Mouse (Mus musculus): ENCODE data around the gene Fbxl22.

The Fbxl22 gene

DNA sequence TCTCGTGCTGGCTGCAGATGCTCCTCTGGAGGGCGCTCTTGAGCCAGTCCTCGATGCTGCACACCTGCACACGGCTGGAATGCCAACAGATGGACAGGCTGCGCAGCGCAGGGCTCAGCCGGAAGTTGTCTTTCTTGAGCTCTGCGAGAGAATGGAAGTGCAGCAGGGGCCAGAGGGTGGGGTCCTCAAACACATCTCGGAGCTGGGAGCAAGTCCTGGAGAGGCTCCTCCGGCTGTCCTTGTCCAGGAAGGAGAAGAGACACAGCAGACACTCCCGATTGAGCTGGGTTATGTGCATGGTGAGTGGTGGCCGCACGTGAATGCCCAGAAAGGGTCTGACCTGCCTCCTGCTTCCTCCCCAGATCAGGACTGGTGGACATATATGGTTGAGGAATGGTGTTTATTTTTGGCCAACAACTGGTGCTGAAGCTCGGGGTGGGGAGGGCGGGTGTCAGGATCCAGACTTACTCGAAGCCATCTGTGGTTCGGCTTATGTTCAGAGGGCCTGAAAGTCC is at the start of gene Fbxl22:
TSS of gene Fbxl22 (minus strand) at position 338 of the 515 bp plus-strand sequence.
- DNase-seq, result peak; percentile 46 to 66

DNA sequence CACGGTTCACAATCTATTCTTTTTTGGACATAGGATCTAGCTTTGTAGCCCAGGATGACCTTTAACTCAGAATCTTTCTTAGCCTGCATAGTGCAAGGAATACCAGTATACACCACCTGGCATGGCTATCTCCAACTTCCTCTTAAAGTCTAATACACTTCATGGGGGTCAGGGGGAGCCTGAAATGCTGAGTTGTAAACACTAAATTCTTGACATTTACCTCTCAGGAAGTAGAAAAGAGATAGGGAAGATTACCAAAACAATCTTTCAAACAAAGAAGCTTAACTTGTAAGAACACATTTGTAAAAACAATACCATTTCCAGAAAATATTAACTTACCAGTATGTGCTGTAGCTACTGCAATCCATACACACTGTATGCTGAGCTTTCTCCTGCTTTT is 47.8 kb upstream of the Fbxl22 start:
- no peak for DNase-seq

DNA sequence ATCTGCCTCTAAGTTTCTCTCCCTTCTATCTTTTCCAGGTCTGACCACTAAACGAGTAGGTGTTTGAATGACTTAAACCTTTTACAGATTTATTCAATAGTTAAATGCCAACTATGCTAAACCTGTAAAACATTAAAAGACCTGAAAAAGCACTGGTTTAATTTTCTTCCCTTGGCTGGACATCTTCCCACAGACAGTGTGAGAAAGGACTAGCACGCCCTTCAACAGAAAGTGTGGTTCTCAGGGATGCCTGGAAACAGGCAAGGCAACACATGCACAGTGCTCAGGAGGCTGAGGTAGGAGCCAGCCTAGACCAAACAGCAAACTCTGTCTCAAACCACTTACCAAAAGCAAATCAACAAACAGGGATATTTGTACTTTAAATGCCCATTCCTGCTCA is 47.1 kb upstream of the Fbxl22 start:
- DNase-seq, result no peak

DNA sequence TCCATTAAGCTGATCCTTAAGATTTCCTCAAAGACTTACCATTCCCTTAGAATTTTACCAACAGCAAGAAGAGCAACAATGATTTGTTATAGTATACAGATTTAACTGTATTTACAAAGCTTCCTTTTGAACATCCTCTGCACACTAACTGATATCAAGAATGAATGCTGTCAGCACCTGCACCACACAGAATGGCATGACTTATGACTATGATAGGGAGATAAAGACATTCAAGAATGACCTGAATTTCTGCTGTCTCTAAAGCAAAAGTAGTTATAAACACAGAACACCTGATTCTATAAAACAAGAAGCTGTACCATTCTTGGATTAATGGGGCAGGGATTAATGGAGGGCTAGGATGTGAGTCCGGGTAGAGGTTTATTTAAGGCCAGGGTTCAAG is 46.3 kb upstream of the Fbxl22 start:
- DNase-seq, result peak in 1 of 2 experiments; percentile 30

DNA sequence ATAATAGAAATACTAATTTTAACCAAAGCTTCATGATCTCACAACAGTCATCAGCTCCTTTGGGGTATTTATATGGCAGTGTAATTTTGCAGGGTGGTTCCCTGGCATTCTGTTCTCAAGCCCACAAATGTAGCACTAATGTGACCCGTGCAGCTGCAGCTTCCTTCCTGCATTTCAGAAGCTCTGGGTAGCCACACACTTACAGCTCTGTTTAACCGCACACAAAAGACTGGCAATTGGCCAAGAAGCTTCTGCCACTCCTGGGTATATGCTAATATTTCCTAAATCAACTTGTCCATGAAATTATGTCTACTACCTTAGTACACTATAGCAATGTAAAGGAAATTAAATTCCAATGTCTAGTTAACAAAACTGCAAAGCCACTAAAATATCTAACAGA is 45.9 kb upstream of the Fbxl22 start:
- DNase-seq, result peak; percentile 42 to 68

DNA sequence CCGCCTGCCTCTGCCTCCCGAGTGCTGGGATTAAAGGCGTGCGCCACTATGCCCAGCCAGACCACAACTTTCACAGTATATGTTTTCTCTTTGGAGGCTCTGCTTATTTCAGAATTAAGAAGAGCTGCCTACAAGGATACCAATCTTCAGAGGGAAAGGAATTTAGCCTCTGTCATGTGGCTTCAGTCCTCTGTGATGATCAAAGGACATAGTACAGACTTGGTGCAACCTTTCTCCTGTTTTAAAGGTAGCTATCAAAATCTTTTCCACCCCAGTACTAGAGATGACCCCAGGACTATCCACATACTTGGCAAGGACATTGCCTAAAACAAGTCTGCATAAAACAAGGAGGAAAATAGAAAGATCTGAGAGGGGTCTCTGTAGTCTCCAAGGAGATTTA is 44.6 kb upstream of the Fbxl22 start:
- no peak for DNase-seq

DNA sequence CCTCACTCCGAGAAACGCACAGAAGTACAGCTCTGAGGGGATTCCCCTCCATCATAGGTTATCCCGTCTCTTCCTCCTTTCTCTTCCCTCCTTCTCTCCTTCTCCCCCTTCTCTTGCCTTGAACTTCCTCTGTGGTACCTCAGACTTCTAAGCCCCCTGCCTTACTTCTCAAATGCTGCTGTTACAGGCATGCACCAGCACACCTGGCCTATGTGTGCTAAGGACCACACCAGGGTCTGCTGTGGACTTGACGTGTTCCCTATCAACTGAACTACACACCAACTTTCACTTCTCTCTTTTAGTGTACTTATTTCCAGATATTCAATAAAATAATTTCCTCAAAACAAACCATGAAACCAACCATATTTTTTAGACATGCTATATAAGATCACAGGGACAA is 28.4 kb upstream of the Fbxl22 start:
- DNase-seq, result no peak

DNA sequence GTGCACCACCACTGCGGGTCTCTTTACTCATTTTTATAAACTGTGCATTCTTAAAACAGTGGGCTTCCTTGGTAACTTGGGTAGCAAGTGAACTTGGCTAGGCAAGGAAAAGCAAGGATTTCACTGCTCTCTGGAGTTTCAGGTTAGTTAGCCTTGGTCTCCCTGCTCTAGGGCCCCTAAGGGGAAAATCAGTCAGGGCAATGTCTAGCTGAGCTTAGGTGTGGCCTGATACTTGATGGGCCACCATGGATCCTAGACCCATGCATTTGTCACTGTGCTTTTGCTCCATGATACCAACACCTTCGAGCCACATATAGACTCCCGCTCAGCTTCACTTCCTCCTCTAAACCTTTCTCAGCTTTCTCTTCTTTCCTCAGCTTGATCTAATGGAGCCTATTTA is 7.2 kb upstream of the Fbxl22 start:
- no peak for DNase-seq

DNA sequence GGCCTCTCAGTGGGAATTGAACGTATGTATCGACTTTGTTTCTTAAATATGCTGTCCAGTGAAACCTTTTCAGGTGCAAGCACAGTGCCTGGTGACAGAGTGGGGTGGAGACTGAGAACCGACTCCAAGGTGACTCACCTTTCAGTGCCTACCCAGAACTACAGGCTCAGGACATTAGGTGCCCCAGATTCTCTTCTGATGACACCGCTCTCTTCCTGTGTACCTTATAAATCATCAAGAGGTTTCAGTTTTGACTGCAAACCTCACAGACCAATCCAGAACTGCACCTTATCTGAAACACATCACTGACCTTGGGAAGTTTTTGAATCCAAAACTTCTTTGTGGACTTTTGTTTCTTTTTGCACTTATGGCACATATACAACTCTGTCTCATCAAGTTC is 5.9 kb upstream of the Fbxl22 start:
- DNase-seq, result no peak

DNA sequence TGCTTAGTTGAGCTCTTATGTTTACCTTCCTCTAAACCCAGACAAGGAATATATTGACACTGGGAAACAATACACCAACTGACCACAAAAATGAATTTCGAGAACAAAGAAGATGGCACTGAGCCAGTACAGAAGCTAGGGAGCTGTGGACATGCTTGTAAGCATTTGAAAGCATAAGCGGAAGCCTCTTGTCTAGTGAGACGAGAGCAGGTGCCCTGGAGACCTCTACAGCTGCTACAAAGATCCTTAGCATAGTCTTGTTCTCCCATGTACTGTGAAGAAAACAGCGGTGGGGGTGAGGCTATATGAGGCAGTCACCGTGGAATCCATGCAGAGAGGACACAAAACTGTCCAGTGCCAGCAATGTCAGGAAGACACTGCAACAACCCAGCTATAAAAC is 4.5 kb upstream of the Fbxl22 start:
- DNase-seq, result no peak

DNA sequence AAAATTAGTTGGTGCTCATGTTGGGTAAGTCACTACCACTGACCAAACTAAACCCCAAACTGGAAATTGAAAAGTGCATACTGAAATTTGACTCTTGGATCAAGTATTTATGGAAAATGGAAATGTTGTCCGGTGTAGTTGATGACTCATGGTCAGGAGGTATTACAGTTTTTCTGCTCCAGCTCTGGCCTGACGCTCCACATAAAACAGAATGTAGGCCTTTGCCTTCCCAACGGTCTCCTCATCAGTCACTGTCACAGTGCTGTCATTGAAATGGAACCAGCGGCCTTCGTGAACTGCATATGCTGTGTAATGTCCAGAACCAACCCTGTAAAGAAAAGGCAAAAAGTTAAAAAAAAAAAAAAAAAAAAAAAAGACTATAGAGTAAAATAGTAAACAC is 3.9 kb upstream of the Fbxl22 start:
- no peak for DNase-seq

DNA sequence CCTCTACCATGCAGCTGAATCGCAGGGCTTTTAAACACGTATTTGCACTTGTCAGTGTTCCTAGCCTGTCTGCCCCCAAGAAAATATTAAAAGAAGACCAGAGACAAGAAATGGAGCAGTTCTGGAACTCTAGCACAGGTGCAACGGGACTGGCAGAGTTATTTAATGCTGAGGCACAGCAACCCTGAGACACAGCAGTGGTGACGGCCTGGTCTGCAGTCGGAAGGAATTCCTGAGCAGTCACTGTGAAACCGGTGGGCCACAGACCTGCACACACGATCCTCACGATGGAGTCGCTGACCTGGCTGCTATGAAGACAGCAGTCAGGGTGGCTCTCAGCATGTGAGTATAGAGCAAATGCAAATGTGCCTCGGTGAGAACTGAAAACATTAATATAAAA is 3.4 kb upstream of the Fbxl22 start:
- no peak for DNase-seq

DNA sequence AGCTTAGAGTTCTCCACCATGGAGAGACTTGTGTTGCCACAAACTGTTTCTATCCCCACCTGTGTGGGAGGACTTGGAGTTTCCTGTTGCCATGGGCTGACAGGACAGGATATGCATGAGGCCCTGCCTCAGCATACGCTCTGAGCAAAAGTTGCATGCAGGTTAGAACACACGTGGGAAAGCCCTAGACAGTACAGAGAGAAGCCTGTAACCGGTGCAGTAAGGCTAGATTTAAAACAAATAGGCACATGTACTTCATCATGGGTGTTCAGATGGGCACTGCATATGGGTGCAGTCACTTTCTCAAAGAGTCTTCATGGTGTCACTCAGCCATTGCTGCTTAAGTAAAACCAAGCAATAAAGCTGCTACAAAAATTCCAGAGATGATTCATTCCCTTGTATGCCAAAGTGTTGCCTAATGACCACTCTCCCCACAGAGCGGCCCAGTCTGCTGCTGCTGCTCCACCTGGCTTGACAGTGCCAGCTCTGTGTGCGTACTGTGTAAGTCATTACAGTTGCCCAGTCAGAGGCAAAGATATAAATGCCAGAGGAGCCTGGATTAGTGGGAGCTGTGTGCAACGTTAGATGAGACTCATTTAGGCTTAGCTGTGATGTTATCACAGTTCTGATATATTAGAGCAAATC is 2.0 kb upstream of the Fbxl22 start:
- no peak for DNase-seq

DNA sequence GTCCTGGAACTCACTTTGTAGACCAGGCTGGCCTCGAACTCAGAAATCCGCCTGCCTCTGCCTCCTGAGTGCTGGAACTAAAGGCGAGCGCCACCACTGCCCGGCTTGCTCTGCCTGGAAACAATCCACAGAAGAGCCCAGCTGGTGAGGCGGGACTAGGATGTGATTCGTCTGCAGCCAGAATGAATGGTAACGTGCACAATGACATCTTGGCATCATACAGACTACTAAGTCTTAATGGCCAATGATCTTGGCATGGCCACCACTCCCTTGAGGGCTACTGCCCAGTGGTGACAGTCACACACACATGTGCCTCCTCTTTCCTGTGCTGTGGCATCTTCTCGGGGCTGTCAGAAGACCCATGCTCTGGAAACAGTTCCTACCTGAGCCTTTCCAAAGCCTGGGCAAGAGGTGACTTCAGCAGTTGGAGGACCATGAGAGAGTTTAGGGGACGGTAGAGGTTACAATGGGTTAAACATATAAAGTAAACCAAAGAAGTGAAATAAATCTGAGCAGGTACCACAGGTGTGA is 1.4 kb upstream of the Fbxl22 start:
- DNase-seq, result no peak

DNA sequence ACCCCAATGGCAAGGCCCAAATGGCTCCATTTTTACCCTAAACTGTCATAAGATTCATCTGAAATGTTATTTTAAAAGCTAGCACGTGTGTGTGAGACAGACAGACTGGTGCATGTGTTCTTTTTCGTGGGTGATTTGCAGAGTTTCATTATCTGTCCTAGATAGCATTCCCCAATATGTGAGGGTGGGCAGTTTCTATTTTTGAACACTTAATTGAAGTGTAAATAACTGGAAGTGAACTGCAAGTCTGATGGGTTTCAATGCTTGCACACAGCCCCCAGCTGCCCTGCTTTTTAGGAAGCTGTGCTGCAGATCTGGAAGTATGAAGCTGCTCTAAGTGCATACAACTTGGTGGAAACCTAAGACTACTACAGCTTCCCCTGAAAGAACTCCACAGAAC is 722 bp upstream of the Fbxl22 start:
- no peak for DNase-seq

DNA sequence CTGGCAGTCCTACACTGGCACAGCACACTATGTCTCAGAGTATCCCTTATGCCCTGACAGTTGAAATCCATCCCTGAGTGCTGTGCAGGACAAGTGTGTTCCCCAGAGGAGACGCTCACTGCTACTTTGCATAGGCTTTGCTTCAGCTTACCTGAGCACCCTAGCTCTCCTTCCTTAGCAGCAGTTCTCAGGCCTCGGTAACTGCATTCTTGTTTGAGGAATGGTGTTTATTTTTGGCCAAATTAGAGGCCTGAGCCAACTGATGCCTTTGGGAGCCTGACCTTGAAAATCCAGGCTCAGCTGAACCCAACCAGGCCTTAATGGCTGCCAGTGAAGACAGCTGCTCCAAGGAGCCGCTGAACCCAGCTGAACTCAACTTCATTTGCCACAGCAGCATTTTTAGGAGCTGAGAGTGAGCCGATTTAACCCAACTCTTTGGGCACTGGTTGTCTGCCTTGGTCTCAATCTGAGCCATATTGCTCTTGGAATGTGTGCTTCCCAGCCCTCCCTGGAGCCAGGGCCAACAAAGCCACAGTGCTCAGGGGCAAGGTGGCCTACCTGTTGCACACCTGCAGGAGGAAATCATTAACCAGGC is 635 bp downstream of the Fbxl22 start:
- no peak for DNase-seq

DNA sequence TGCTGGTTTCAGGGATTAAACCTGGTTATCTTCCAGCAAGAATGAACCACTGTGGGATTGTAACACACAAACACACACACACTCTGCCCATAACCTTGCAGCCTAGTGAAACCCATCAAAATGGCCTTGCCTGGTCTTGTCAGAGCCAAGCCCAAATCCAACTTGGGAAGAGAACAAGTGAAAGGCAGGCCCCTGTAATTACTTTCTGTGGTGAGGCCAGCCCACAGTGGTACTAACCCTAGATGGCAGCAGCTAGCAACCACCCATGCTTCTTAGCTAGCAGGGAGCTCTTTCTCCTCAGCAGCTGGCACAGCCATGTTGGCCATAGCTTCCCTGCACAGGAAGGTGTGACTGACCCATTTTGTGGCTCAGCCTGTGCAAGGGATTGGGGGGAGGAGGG is 1.2 kb downstream of the Fbxl22 start:
- DNase-seq, result peak; percentile 38 to 59

DNA sequence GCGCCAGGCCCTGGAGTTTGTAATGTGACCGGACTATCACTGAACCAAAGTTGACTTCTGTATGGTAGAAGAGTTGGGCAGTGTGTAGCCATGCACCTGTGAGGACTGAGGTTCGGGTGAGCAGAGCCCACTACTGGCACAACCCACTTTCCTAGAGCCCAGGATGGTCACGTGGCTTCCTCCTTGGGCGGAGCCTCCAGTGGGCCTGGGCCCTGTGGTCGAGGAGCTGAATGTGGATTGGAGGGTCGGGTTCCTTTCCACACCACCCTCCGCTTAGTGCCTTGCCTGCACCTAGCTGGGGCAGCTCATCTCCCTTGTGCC is 2.1 kb downstream of the Fbxl22 start:
- peak; percentile 84 to 91 for DNase-seq

DNA sequence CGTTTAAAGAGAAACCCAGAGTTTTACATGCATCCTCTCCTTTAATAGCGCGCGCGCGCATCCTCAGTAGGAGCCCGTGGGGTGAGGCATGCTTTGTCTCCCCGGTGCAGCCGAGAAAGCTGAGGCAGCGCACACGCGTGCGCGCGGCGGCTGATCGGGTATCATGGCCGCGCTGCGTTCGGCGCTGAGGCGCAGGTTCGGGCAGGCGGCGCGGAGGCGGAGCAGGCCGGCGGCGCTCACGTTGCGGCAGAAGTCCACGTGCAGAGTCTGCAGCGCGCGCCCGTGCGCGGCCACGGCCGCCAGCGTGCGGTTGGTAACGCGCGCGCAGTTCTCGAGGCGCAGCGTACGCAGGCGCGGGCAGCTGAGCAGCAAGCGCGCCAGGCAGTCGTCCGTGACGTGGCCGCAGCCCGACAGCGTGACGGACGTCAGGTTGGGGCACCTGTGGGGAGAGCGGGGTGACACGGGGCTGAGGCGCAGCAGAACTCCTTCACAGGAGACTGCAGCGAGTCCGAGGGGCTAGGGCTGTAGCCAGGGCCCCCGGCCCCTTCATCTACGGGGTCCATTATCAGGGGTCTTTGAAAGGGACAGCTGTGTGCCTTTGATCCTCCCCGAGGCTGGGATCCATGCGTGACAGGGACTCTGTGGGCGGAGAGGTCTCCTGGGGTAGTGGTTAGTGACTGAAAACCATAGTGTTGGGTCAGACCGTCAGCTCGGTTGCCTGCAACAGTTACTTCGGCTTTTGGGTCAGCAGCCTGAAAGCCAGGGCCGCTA is 2.6 kb downstream of the Fbxl22 start:
- DNase-seq, result peak; percentile 91 to 96

DNA sequence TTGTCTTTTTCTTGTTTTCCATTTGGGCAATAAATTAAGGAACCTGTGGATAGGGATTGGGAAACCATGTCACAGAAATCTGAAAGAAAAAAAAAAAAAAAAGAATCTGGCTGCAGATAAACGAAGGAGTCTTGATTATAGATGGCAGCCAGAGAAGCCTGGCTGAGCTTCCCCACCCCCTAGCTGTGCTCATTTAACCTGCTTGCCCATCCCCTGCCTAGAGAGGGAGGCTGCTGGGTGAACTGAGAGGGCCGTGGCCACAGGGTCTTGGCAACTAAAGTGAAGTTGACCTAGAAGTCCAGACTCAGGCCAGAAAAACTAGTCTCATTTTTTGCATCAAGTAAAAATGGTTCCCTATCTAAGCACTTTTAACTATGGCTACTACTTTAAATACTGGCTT is 3.4 kb downstream of the Fbxl22 start:
- DNase-seq, result peak in 1 of 2 experiments; percentile 48

DNA sequence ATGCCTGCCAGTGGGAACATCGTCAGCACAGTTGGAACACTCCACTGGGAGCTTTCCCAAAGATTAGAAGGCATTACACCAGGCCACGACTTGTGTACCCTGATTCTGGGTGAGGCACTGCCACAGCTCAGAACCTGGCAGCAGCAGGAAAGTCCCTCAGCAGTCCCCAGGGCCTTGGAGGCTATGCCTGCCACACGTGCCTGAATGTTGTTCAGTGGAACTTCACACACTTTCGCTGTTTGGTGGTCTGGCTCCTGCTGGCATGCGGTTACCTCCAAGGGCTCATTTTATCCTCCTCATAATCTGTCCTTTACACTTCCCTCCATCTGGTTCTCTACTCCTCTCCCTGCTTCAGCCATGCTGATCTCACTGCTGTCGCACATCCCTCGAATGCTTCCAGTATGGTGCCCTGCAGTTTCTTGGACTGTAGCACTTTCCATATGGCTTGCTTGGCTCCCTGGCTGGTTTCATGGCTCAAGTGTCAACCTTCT is 4.0 kb downstream of the Fbxl22 start:
- no peak for DNase-seq

DNA sequence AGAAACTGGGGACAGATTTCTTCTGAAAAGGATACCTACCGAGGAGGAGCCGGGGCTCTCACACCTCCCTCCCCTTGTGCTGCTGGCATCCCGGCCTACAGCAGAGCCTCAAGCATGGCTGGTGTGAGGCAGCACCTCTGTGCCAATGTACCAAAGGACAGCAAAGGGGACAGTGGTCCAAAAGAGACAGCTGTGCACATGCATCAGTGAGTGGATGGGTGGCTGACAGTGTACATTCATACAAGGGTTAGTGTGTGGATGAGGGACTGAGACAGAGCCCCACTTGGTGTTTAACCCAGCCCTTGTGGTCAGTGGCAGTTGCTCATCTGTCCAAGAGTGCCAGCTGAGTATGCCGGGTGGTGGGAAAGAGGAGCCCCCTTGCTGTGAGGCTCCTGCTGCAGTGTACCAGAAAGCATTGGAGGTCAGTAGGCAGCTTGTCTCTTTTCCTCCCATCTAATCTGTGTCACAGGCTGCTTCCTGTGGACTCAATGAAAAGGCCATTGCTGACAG is 5.4 kb downstream of the Fbxl22 start:
- DNase-seq, result no peak

DNA sequence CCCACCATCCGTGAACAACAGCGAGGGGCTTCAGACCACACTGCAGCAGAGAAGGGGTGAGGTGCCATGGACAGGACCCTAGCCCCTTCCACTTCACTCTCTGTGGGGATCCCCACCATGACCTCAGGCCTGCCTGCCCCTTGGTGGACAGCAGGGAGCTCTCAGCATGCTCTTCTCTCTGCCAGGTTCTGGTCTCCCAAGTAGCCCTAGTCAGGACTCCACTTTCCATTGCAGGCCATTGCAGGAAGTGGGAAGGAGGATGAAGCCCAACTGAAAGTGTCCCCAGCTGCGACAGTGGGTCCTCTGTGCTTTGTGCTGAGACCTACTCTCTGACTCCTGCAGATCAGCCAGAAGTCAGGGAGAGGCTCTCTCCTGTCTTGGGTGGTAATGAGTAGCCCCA is 6.7 kb downstream of the Fbxl22 start:
- DNase-seq, result no peak

DNA sequence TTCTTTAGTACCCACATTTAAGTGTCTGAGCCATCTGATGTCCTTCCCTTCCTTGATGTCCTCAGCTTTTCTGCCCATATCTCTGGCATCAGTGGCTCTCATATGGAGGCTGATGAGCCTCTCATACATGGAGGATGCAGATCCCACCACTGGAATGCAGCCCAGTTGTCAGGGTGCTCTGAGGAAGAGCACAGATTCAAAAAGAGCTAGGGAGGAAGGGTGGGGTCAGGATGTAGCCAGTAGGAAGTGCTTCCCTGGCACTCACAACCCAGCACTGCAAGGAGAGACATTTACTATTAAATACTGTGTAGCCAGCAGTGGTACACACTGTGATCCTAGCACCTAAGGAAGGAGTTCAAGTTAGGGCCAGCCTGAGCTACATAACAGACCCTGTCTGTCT is 8.0 kb downstream of the Fbxl22 start:
- DNase-seq, result no peak

All from thymus, postnatal 36 days (tissue).